Mouse (Mus musculus) bone marrow, adult 2 months (tissue): ENCODE data around the gene F2rl3. TPM values are rescaled to one million over a fixed set of nuclear protein-coding genes. Genes with fewer than 3 reads are reported as not detected.
A peak's percentile ranks its signal among the peaks of the same experiment; 100 is the strongest.

ENCODE experiments used
- H3K27ac ChIP-seq: fragments of 200-500 bp; 2 replicates; pipeline ENCODE4 v1.5.1; 2012; ENCODE audit warnings: low read depth, mild to moderate bottlenecking, control low read depth, inconsistent platforms, low read length; ENCODE audit not compliant: control insufficient read depth, poor library complexity, insufficient read depth
- H3K4me1 ChIP-seq: fragments of 200-500 bp; 2 replicates; pipeline ENCODE4 v1.6.1; 2011; ENCODE audit warnings: low read length; ENCODE audit not compliant: control insufficient read depth, insufficient read depth
- H3K4me3 ChIP-seq: fragments of 200-500 bp; replicated peaks from 2 replicates; pipeline ENCODE3; 2011; ENCODE audit warnings: mild to moderate bottlenecking, low read depth, low read length, control low read depth; ENCODE audit not compliant: control insufficient read depth
- CTCF ChIP-seq: fragments of 200-500 bp; IDR thresholded peaks from 2 replicates; pipeline ENCODE4 v1.5.1; 2011; ENCODE audit warnings: low read length, control low read depth; ENCODE audit not compliant: control insufficient read depth, insufficient read depth
- POLR2A ChIP-seq: fragments of 200-500 bp; IDR thresholded peaks from 2 replicates; pipeline ENCODE4 v1.6.1; 2011; ENCODE audit warnings: low read depth, mild to moderate bottlenecking, control low read depth, low read length, borderline replicate concordance; ENCODE audit not compliant: control insufficient read depth
- WGBS: fragments of 180-500 bp; shearing (Covaris S2); methylation state at CpG from one replicate; pipeline ENCODE4 v1.1.7; 2018; 5-methylcytosine and 5-hydroxymethylcytosine counted together
- polyA plus RNA-seq: library from polyadenylated mRNA; stranded (reverse); fragments of >200 nt; gene quantifications from 2 replicates; pipeline ENCODE4 v1.2.4, GENCODE M21; 2011; ENCODE audit warnings: low replicate concordance; ENCODE audit not compliant: missing spikeins, insufficient read depth, insufficient read length

Gene F2rl3
- polyA plus RNA-seq, 1 experiment = 12.7 TPM

DNA sequence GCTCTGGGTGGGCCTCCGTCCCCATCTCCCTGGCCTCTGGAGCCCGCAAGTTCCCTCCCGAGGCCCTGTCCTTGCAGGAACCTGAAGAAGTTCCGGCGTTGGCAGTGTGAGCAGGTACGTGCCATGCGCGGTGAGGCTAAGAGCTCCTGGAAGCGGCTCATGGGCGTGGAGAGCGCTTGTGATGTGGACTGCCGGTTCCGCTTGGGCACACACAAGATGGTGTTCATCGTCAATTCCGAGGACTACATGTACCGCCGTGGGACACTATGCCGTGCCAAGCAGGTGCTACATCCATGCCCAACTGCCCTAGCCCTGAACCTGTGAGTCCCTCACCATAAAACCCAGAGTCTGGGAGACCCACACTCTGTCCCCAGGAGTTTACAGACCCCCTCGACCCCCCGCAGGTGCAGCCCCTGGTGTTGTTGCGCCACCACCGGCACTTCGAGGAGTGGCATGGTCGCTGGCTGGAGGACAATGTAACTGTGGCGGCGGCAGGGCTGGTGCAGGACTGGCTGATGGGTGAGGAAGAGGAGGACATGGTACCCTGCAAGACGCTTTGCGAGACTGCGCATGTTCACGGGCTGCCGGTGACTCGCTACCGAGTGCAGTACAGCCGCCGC is 4.8 kb upstream of the F2rl3 start:
- Histone ChIP-seq H3K27ac (no peak overlapping the region), H3K4me1 (no peaks in the 10 kb centered on the region; the same call in 1 of the 2 replicates), H3K4me3 (no peak overlapping the region)
- no peak for TF ChIP-seq CTCF
- TF ChIP-seq POLR2A = no peak
- 91% methylated on average over 35 of the region's 35 CpGs for WGBS

GRCm38 (mm10) chr8:72757426-72758195 is 4.1 kb upstream of the F2rl3 start:
- TF ChIP-seq POLR2A (no peak), CTCF (no peak)
- Histone ChIP-seq H3K4me1 (no peaks in the 10 kb centered on the region; the same call in 1 of the 2 replicates), H3K4me3 (no peak overlapping the region), H3K27ac (no peak overlapping the region)
- WGBS = 85% methylated on average over 15 of the region's 15 CpGs

- Histone ChIP-seq H3K27ac (no peak overlapping the region), H3K4me1 (no peaks in the 10 kb centered on the region; the same call in 1 of the 2 replicates)
These were observed 3.4 kb upstream of the F2rl3 start for GRCm38 (mm10) chr8:72758310-72758709.

GRCm38 (mm10) chr8:72760216-72760615 is 1.5 kb upstream of the F2rl3 start:
- TF ChIP-seq CTCF = no peak
- no peak for TF ChIP-seq POLR2A
- Histone ChIP-seq H3K4me3 (no peak overlapping the region), H3K27ac (no peak overlapping the region), H3K4me1 (no peaks in the 10 kb centered on the region; the same call in 1 of the 2 replicates)
- WGBS = 78% methylated on average over 3 of the region's 3 CpGs

More at GRCm38 (mm10) chr8:72758310-72758709, 3.4 kb upstream of the F2rl3 start:
- H3K4me3 ChIP-seq = no peak overlapping the region
- no peak for TF ChIP-seq CTCF
- no peak for TF ChIP-seq POLR2A

DNA sequence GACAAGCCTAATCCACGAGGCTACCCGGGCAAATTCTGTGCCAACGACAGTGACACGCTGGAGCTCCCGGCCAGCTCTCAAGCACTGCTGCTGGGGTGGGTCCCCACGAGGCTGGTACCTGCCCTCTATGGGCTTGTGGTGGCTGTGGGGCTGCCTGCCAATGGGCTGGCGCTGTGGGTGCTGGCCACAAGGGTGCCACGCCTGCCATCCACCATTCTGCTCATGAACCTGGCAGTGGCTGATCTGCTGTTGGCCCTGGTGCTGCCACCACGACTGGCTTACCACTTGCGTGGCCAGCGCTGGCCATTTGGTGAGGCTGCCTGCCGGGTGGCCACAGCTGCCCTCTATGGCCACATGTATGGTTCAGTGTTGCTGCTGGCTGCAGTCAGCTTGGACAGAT is 626 bp downstream of the F2rl3 start:
- TF ChIP-seq POLR2A (no peak; the same call in 1 of the 2 replicates), CTCF (no peak)
- H3K4me1 ChIP-seq = no peaks in the 10 kb centered on the region; the same call in 1 of the 2 replicates
- no peak overlapping the region for H3K27ac ChIP-seq
- 25% methylated on average over 12 of the region's 12 CpGs for WGBS
- H3K4me3 ChIP-seq = peak overlapping the region; percentile 10

DNA sequence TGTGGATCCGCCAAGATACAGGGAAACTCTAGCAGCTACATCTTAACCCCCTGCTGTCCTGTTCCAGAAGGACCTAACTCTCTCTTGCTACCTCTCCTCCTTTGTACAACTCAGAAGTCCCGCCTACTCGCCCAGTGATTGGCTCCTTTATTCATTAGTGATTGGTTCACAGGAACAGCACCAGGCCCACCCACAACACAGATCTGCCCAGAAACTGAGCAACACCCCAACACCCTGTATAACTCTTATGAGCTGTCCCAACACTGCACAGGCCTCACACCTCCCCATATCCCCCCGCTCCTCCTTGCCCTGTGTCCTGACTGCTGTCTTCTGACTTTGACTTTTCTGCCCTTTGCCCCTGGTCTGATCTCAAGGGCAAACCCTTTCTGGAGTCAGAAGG is 4.0 kb downstream of the F2rl3 start:
- 74% methylated on average over 4 of the region's 4 CpGs for WGBS
- TF ChIP-seq POLR2A (no peak), CTCF (no peak)
- Histone ChIP-seq H3K27ac (no peak overlapping the region), H3K4me3 (no peak overlapping the region), H3K4me1 (no peaks in the 10 kb centered on the region; the same call in 1 of the 2 replicates)

- H3K27ac ChIP-seq = no peak overlapping the region
- no peaks in the 10 kb centered on the region; the same call in 1 of the 2 replicates for H3K4me1 ChIP-seq
- no peak overlapping the region for H3K4me3 ChIP-seq
- 73% methylated on average over 7 of the region's 7 CpGs for WGBS
- TF ChIP-seq POLR2A = no peak
- no peak for TF ChIP-seq CTCF
These were observed 5.1 kb downstream of the F2rl3 start for GRCm38 (mm10) chr8:72766777-72767176.

GRCm38 (mm10) chr8:72777797-72778196 is 16.1 kb downstream of the F2rl3 start:
- 74% methylated on average over 1 of the region's 1 CpGs for WGBS
- H3K4me3 ChIP-seq = no peak overlapping the region
- H3K4me1 ChIP-seq = no peaks in the 10 kb centered on the region
- TF ChIP-seq POLR2A (no peak), CTCF (no peak)
- no peak overlapping the region for H3K27ac ChIP-seq

GRCm38 (mm10) chr8:72780644-72781043 is 19.0 kb downstream of the F2rl3 start:
- WGBS = 84% methylated on average over 4 of the region's 4 CpGs
- Histone ChIP-seq H3K27ac (no peak overlapping the region), H3K4me1 (no peaks in the 10 kb centered on the region), H3K4me3 (no peak overlapping the region)
- TF ChIP-seq CTCF (no peak), POLR2A (no peak)
